ENCODE assay signal across 8 mouse cellular contexts in genomic region chr16:33063267-33063666, GRCm38 (mm10). TPM values are rescaled to one million over a fixed set of nuclear protein-coding genes. Genes with fewer than 3 reads are reported as not detected.
A peak's percentile ranks its signal among the peaks of the same experiment; 100 is the strongest.
DNase-seq lines count a peak whose midpoint lies in the region; ATAC-seq and TF ChIP-seq lines count a peak whose summit lies in the region.

No protein-coding gene starts in this region.

- ATAC-seq in kidney, embryonic 15.5 days (replicated peaks; ENCODE audit: low FRiP score), result no peak
- ATAC-seq in heart, postnatal 0 days (ENCODE audit: insufficient read depth, low read depth), result no peak
- no peak for ATAC-seq in midbrain, embryonic 11.5 days (ENCODE audit: low FRiP score)

- H3K4me1 ChIP-seq in kidney, embryonic 15.5 days, result peaks cover 34% of the 10 kb centered on the region
- H3K4me1 ChIP-seq in bone marrow macrophage, adult 2 months (ENCODE audit: control insufficient read depth, insufficient read depth, low read length), result peaks cover 8% of the 10 kb centered on the region
- H3K4me1 ChIP-seq in heart, postnatal 0 days (ENCODE audit: control insufficient read depth, insufficient read depth), result peaks cover 4% of the 10 kb centered on the region; the same call in 1 of the 2 replicates
- H3K4me1 ChIP-seq in midbrain, embryonic 11.5 days (ENCODE audit: control insufficient read depth, insufficient read depth, low read length), result peaks cover 16% of the 10 kb centered on the region

- H3K27ac ChIP-seq in kidney, embryonic 15.5 days, result no peak overlapping the region; the same call in 1 of the 2 replicates
- H3K27ac ChIP-seq in bone marrow macrophage, adult 2 months (ENCODE audit: insufficient read depth, low read depth, low read length), result no peak overlapping the region
- 0 out of 2 replicates have a peak overlapping the region, but pooled peaks have one; percentile 63 for H3K27ac ChIP-seq in heart, postnatal 0 days (ENCODE audit: low read depth)
- no peak overlapping the region for H3K27ac ChIP-seq in midbrain, embryonic 11.5 days (ENCODE audit: low read depth, low read length)

- no peak for TF ChIP-seq POLR2A in bone marrow macrophage, adult 2 months (IDR thresholded peaks at IDR 0.05; ENCODE audit: borderline replicate concordance, low read depth, low read length)

- H3K9me3 ChIP-seq in kidney, embryonic 15.5 days (replicated peaks), result no peaks in the 10 kb centered on the region
- H3K9me3 ChIP-seq in heart, postnatal 0 days (replicated peaks; ENCODE audit: control insufficient read depth, low read length), result no peaks in the 10 kb centered on the region
- no peaks in the 10 kb centered on the region for H3K9me3 ChIP-seq in midbrain, embryonic 11.5 days (ENCODE audit: control insufficient read depth, low read length)

- H3K4me3 ChIP-seq in kidney, embryonic 15.5 days (replicated peaks), result peak overlapping the region; percentile 75
- H3K4me3 ChIP-seq in bone marrow macrophage, adult 2 months (ENCODE audit: insufficient read depth, low read length), result peak overlapping the region; percentile 73
- H3K4me3 ChIP-seq in heart, postnatal 0 days (ENCODE audit: low read depth, low read length), result peak overlapping the region; percentile 74
- H3K4me3 ChIP-seq in midbrain, embryonic 11.5 days (ENCODE audit: low read depth, low read length), result peak overlapping the region; percentile 85

- H3K27me3 ChIP-seq in kidney, embryonic 15.5 days, result no peaks in the 10 kb centered on the region
- H3K27me3 ChIP-seq in heart, postnatal 0 days (ENCODE audit: control insufficient read depth, insufficient read depth, low read length), result no peaks in the 10 kb centered on the region
- H3K27me3 ChIP-seq in midbrain, embryonic 11.5 days (ENCODE audit: control insufficient read depth, insufficient read depth, low read length), result no peaks in the 10 kb centered on the region

- peak overlapping the region; percentile 84 for H3K4me2 ChIP-seq in kidney, embryonic 15.5 days
- peak overlapping the region; percentile 93 for H3K4me2 ChIP-seq in heart, postnatal 0 days (ENCODE audit: low read depth, low read length)
- H3K4me2 ChIP-seq in midbrain, embryonic 11.5 days, result peak overlapping the region; percentile 82

- no peak for TF ChIP-seq EP300 in heart, postnatal 0 days (IDR thresholded peaks at IDR 0.05; ENCODE audit: low read depth)

- 0 out of 2 replicates have a peak overlapping the region, but pooled peaks have one; percentile 63 for H3K9ac ChIP-seq in kidney, embryonic 15.5 days
- no peak overlapping the region for H3K9ac ChIP-seq in heart, postnatal 0 days (replicated peaks; ENCODE audit: low read depth, low read length)
- H3K9ac ChIP-seq in midbrain, embryonic 11.5 days (ENCODE audit: low read length), result peak overlapping the region; percentile 86

- H3K36me3 ChIP-seq in kidney, embryonic 15.5 days, result peaks cover 28% of the 10 kb centered on the region
- H3K36me3 ChIP-seq in heart, postnatal 0 days (replicated peaks; ENCODE audit: control insufficient read depth, insufficient read depth, low read length), result peaks cover 27% of the 10 kb centered on the region
- H3K36me3 ChIP-seq in midbrain, embryonic 11.5 days (ENCODE audit: control insufficient read depth, insufficient read depth, low read length), result peaks cover 12% of the 10 kb centered on the region; the same call in 1 of the 2 replicates

- TF ChIP-seq CTCF in bone marrow macrophage, adult 2 months (IDR thresholded peaks at IDR 0.05; ENCODE audit: low read depth, low read length), result no peak
- no peak for TF ChIP-seq CTCF in heart, postnatal 0 days (IDR thresholded peaks at IDR 0.05; ENCODE audit: low read depth)

- WGBS in kidney, embryonic 15.5 days, result 27% methylated on average over 7 of the region's 7 CpGs
- 15% methylated on average over 7 of the region's 7 CpGs for WGBS in heart, postnatal 0 days
- 34% methylated on average over 7 of the region's 7 CpGs for WGBS in midbrain, embryonic 11.5 days

- DNase-seq in kidney, postnatal 36 days, result no peak
- peak; percentile 46 for DNase-seq in heart, postnatal 0 days (ENCODE audit: low spot score)
- DNase-seq in midbrain, embryonic 11.5 days (ENCODE audit: low spot score, missing footprints), result peak; percentile 88
- DNase-seq in B cell, adult 2 months, result no peak
- DNase-seq in gastrocnemius, adult 8-10 months (ENCODE audit: low spot score in 2 of 2), result no peak
- no peak for DNase-seq in spleen, adult 18-20 months

RNA-seq across cellular contexts. Expression of gene Lmln, which starts 0.9 kb away (rescaled TPM):
- polyA plus RNA-seq in kidney, embryonic 15.5 days (2015; fragmentation: Nextera tagmentation; extraction: Ambion mirVana), result 2.3 and 4.1 TPM in 2 replicates
- 4.4 and 4.6 TPM in 2 replicates for polyA plus RNA-seq in bone marrow macrophage, adult 2 months (2012; ENCODE audit: insufficient read depth, insufficient read length, missing spikeins)
- total RNA-seq in heart, postnatal 0 days (2014; rRNA removed; ENCODE audit: low replicate concordance), result 3.5 and 4.4 TPM in 2 replicates
- polyA plus RNA-seq in heart, postnatal 0 days (2015; fragmentation: Nextera tagmentation; extraction: Ambion mirVana), result 0.81 and 1.1 TPM in 2 replicates
- polyA plus RNA-seq in midbrain, embryonic 11.5 days (2014; fragmentation: Nextera tagmentation; extraction: Ambion mirVana), result 2.7 and 3.3 TPM in 2 replicates
- total RNA-seq in gastrocnemius, adult 8-10 months (2022), result 1 to 10 TPM; 1.2 to 4.1 (median 2.2) TPM

RNA-seq across cellular contexts. Expression of gene Rpl35a, which starts 7.0 kb away (rescaled TPM):
- 999 and 1,117 TPM in 2 replicates for polyA plus RNA-seq in kidney, embryonic 15.5 days (2015; fragmentation: Nextera tagmentation; extraction: Ambion mirVana)
- polyA plus RNA-seq in bone marrow macrophage, adult 2 months (2012; ENCODE audit: insufficient read depth, insufficient read length, missing spikeins), result 1,252 and 1,407 TPM in 2 replicates
- 615 and 659 TPM in 2 replicates for total RNA-seq in heart, postnatal 0 days (2014; rRNA removed; ENCODE audit: low replicate concordance)
- 490 and 528 TPM in 2 replicates for polyA plus RNA-seq in heart, postnatal 0 days (2015; fragmentation: Nextera tagmentation; extraction: Ambion mirVana)
- 809 and 861 TPM in 2 replicates for polyA plus RNA-seq in midbrain, embryonic 11.5 days (2014; fragmentation: Nextera tagmentation; extraction: Ambion mirVana)
- 100 to 1,000 TPM; 247 to 303 (median 264) TPM for total RNA-seq in gastrocnemius, adult 8-10 months (2022)

RNA-seq across cellular contexts. Expression of gene Iqcg, which starts 7.2 kb away (rescaled TPM):
- 3.9 and 4.2 TPM in 2 replicates for polyA plus RNA-seq in kidney, embryonic 15.5 days (2015; fragmentation: Nextera tagmentation; extraction: Ambion mirVana)
- polyA plus RNA-seq in bone marrow macrophage, adult 2 months (2012; ENCODE audit: insufficient read depth, insufficient read length, missing spikeins), result 0.15 and 0.86 TPM in 2 replicates
- 0.23 TPM in 1 of 2 replicates, not detected in the other for total RNA-seq in heart, postnatal 0 days (2014; rRNA removed; ENCODE audit: low replicate concordance)
- polyA plus RNA-seq in heart, postnatal 0 days (2015; fragmentation: Nextera tagmentation; extraction: Ambion mirVana), result 0.83 and 1.4 TPM in 2 replicates
- polyA plus RNA-seq in midbrain, embryonic 11.5 days (2014; fragmentation: Nextera tagmentation; extraction: Ambion mirVana), result 5.7 and 6.5 TPM in 2 replicates
- 1 to 10 TPM; 2.7 to 6.6 (median 3.9) TPM for total RNA-seq in gastrocnemius, adult 8-10 months (2022)

Comparison
In these comparisons a context has a peak if more than half of its experiments do, and no peak if none do; other contexts are left out.
1. DNase-seq: peak in heart, postnatal 0 days (single experiment) and midbrain, embryonic 11.5 days (single experiment); none in kidney, postnatal 36 days (0 of 2), B cell, adult 2 months (0 of 2), gastrocnemius, adult 8-10 months (0 of 2) and spleen, adult 18-20 months (0 of 2).
2. Peak in every context shown above with its lines, with median percentiles within 50 percentile points of each other: H3K4me2 ChIP-seq and H3K4me3 ChIP-seq.